Mouse (Mus musculus): ENCODE measurements around the gene Spats2. TPM values are rescaled to one million over a fixed set of nuclear protein-coding genes. Genes with fewer than 3 reads are reported as not detected.

Gene Spats2
- polyA plus RNA-seq, 1 experiment = 8.2 TPM

DNA sequence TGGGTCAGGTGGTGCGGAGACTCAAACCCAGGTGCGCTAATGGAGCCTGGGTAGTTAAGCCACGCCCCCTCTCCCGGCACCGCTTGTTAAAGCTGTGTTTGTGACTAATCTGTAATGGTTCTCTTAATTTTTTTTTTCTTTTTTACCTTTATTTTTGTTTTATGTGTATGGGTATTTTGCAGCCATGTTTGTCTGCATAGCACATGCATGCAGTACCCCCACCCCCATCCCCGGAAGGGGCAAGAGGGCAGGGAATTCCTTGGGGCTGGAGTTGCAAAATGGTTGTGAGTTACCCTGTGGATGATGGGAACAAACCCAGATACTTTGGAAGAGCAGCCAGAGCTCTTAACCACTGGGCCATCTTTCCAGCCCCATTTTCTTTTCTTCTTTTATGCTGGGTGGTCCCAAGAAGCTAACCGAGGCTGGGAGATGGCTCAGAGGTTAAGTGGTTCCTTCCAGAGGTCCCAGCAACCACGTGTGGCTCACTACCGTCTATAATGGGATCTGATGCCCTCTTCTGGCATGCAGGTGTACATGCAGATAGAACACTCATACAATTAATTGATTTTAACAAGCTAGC lies 12.2 kb upstream of the Spats2 start:
- H3K27me3 ChIP-seq (replicated peaks) = peaks cover 13% of the 10 kb centered on the region
- no peak for TF ChIP-seq GATA1 (IDR thresholded peaks at IDR 0.05; ENCODE audit: borderline replicate concordance, low read length)
- no peak for TF ChIP-seq FLI1 (IDR thresholded peaks at IDR 0.05; ENCODE audit: low read length)
- H3K9me3 ChIP-seq = no peaks in the 10 kb centered on the region
- no peaks in the 10 kb centered on the region for H3K36me3 ChIP-seq (replicated peaks; ENCODE audit: low read length)
- H3K4me1 ChIP-seq = peaks cover 24% of the 10 kb centered on the region
- H3K4me3 ChIP-seq (replicated peaks) = peak overlapping the region; percentile 82

DNA sequence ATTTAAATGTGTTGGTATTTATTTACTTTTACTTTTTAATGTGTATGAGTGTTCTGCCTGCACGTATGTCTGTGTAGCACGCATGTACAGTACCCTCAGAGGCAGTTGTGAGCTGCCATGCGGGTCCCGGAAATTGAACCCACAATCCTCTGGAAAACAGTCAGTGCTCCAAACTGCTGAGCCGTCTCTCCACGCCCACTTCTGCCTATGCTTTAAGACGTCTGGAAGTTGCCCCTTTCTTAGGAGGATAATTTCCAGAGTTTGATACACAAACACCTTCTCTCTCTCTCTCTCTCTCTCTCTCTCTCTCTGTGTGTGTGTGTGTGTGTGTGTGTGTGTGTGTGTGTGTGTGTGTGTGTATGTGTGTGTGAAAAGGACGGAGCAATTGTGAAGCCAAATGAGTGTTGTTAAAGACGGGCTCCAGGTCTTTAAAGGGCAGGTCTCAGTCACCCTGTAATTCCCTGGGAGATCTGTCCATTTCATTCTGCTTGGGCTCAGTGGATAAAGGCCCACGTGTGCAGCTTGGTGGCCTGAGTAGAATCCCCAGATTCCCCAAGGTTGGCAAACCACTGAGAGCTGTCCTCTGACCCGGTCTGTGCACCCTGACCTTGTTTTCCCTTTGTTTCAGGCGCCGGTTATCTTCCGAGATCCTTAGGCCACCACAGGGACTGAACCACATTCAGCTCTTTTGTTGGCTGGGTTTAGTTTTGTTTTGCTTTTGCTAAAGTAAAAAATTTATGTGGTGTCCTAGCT lies 11.2 kb upstream of the Spats2 start:
- peaks cover 24% of the 10 kb centered on the region for H3K4me1 ChIP-seq
- H3K36me3 ChIP-seq (replicated peaks; ENCODE audit: low read length) = no peaks in the 10 kb centered on the region
- peaks cover 10% of the 10 kb centered on the region for H3K27me3 ChIP-seq (replicated peaks)
- H3K9me3 ChIP-seq = no peaks in the 10 kb centered on the region
- no peak overlapping the region for H3K4me3 ChIP-seq (replicated peaks)
- TF ChIP-seq FLI1 (IDR thresholded peaks at IDR 0.05; ENCODE audit: low read length) = no peak
- no peak for TF ChIP-seq GATA1 (IDR thresholded peaks at IDR 0.05; ENCODE audit: borderline replicate concordance, low read length)

DNA sequence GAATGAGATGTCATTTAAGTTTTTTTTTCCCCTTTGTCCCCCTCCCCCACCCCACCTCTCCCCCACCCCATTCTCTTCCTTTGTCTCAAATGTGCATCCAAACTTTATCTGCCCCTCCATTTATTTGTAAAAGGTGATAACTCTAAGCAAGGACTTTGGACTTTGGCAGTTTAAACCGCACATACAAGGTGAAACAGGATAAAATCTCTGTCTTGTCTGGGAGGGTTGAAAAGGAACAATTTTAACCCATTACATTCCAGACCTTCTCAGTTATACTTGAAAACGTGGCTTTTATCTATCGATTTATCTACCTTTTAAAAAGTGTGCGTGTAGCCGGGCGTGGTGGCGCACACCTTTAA lies 10.7 kb upstream of the Spats2 start:
- H3K27me3 ChIP-seq (replicated peaks) = peaks cover 5% of the 10 kb centered on the region

DNA sequence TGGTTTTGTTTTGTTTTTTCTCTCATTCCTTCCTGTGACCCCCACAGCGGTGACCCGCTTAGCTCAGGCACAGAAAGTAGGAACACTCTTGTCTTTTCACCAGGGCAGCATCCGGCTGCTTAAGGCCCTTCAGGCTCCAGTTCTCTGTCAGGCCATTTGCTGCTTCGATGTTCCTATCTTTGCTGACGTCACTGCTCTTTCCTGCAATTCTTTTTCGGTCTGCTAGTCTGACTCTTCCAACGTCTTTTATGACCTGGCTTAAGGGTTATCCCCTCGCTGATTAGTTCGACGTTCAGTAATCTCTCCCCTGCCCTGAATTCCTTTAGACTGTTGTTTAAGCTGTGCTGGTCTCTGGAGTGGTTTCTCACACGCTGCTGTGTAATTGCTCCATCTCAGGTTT lies 9.2 kb upstream of the Spats2 start:
- no peaks in the 10 kb centered on the region for H3K36me3 ChIP-seq (replicated peaks; ENCODE audit: low read length)
- TF ChIP-seq FLI1 (IDR thresholded peaks at IDR 0.05; ENCODE audit: low read length) (no peak), GATA1 (IDR thresholded peaks at IDR 0.05; ENCODE audit: borderline replicate concordance, low read length) (no peak)
- peak overlapping the region; percentile 23 for H3K4me3 ChIP-seq (replicated peaks)
- peaks cover 11% of the 10 kb centered on the region for H3K27me3 ChIP-seq (replicated peaks)
- H3K9me3 ChIP-seq = no peaks in the 10 kb centered on the region
- peaks cover 23% of the 10 kb centered on the region for H3K4me1 ChIP-seq

More for the DNA sequence above, 10.7 kb upstream of the Spats2 start:
- peaks cover 24% of the 10 kb centered on the region for H3K4me1 ChIP-seq
- H3K9me3 ChIP-seq = no peaks in the 10 kb centered on the region
- TF ChIP-seq FLI1 (IDR thresholded peaks at IDR 0.05; ENCODE audit: low read length) (no peak), GATA1 (IDR thresholded peaks at IDR 0.05; ENCODE audit: borderline replicate concordance, low read length) (no peak)
- no peaks in the 10 kb centered on the region for H3K36me3 ChIP-seq (replicated peaks; ENCODE audit: low read length)
- H3K4me3 ChIP-seq (replicated peaks) = no peak overlapping the region

DNA sequence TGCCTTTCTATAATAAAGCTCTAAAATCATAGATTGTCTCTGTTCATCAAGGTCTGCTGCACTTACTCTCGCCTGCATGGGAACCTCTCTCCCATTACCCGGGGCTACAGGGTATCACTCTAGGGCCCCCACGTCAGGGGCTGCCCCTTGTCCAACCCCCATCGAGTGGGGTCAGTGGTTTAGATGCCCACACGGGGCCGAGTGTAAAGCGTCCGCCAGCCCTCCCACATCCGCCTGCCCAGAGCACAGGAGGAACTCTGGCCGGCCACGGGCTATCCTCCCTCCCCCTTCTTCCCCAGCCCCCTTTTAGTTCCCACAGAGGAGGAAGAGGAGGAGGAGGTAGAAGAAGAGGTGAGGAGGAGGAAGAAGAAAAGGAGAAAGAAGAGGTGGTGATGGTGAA lies 4.9 kb upstream of the Spats2 start:
- peak overlapping the region; percentile 70 for H3K4me3 ChIP-seq (replicated peaks)
- peaks cover 29% of the 10 kb centered on the region for H3K4me1 ChIP-seq
- TF ChIP-seq FLI1 (IDR thresholded peaks at IDR 0.05; ENCODE audit: low read length) = no peak
- TF ChIP-seq GATA1 (IDR thresholded peaks at IDR 0.05; ENCODE audit: borderline replicate concordance, low read length) = no peak
- H3K36me3 ChIP-seq (replicated peaks; ENCODE audit: low read length) = no peaks in the 10 kb centered on the region
- no peaks in the 10 kb centered on the region for H3K9me3 ChIP-seq
- peaks cover 12% of the 10 kb centered on the region for H3K27me3 ChIP-seq (replicated peaks)

DNA sequence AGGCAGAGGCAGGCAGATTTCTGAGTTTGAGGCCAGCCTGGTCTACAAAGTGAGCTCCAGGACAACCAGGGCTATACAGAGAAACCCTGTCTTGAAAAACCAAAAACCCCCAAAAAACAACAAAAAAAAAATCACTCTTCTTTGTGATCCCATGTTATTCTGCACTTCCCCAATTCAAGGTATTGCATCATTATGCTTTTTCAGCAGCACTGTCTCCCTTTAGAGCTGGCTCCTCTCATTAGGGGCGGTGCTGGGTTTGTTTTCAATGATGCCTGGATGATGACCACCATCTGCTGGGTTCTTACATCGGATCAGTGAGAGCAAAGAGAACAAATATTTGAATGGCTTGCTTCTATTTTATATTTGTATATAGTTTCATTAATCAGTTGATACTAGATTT lies 3.1 kb upstream of the Spats2 start:
- TF ChIP-seq GATA1 (IDR thresholded peaks at IDR 0.05; ENCODE audit: borderline replicate concordance, low read length) (no peak), FLI1 (IDR thresholded peaks at IDR 0.05; ENCODE audit: low read length) (no peak)
- no peaks in the 10 kb centered on the region for H3K36me3 ChIP-seq (replicated peaks; ENCODE audit: low read length)
- H3K9me3 ChIP-seq = no peaks in the 10 kb centered on the region
- H3K4me1 ChIP-seq = peaks cover 31% of the 10 kb centered on the region
- H3K4me3 ChIP-seq (replicated peaks) = no peak overlapping the region
- peaks cover 15% of the 10 kb centered on the region for H3K27me3 ChIP-seq (replicated peaks)

DNA sequence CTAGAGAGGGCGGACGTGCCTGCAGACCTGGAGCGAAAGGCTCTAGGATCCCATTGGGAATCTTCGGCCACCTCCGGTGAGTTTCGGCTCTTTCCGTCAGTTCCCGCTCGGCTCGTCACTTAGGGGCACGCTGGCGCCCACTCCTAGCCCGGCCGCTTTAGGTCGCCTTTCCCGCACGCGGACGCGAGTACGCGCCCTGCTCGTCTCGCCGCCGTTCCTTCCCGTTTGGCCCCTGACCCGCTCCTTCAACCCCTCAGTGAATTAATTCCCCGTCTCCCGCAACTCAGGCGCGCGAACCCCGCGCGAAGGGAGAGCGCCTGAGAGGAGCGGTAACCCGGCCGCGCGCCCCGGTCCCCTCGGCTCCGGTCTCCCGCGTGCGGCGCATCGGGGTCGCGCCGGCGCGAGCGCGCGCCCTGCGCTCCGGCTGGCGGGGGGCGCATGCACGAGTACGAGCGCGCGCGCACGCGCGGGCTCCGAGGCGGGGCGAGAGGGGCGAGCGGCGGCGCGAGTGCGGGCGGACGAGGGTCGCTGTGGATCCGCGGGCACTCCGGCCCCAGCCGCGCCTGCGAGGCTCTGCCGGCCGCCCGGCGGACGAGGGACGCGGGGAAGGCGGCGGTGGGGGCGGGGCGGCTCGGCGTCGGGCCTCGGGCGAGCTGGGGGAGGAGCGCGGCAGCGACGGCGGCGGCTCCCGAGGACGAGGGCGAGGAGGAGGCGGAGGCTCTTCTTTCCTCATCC lies 532 bp downstream of the Spats2 start:
- Histone ChIP-seq H3K27me3 (replicated peaks) (peaks cover 12% of the 10 kb centered on the region), H3K4me3 (replicated peaks) (peak overlapping the region; percentile 94), H3K9me3 (no peaks in the 10 kb centered on the region), H3K36me3 (replicated peaks; ENCODE audit: low read length) (no peaks in the 10 kb centered on the region), H3K4me1 (peaks cover 44% of the 10 kb centered on the region)
- no peak for TF ChIP-seq FLI1 (IDR thresholded peaks at IDR 0.05; ENCODE audit: low read length)
- no peak for TF ChIP-seq GATA1 (IDR thresholded peaks at IDR 0.05; ENCODE audit: borderline replicate concordance, low read length)

DNA sequence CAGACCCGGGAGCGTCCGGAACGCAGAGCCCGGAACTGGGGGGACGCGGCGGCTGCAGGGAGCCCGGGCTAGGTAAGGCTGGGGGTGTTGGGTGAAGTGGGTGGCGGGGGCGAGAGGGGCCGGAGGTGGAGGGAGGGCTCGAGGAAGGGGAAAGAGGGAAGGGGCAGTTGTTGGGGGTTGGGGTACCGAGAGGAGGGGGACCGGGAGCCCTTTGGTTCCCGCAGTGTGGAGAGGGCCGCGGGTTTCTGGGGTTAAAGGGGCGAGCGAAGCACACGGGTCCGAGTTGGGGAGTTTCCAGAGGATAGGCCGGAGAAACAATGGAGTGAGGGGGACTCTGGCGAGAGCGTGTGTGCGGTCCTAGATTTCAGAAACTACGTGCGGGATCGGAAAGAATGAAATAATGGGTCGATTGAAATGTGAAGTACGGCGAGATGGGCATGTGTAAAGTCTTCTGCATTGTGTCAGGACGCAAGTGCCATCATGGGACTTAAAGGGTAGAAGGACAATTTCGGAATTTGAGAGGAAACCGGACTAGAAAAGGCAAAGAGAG lies 1.2 kb downstream of the Spats2 start:
- H3K9me3 ChIP-seq = no peaks in the 10 kb centered on the region
- peaks cover 4% of the 10 kb centered on the region for H3K36me3 ChIP-seq (replicated peaks; ENCODE audit: low read length)
- peaks cover 8% of the 10 kb centered on the region for H3K27me3 ChIP-seq (replicated peaks)
- H3K4me1 ChIP-seq = peaks cover 44% of the 10 kb centered on the region
- TF ChIP-seq GATA1 (IDR thresholded peaks at IDR 0.05; ENCODE audit: borderline replicate concordance, low read length) = no peak
- TF ChIP-seq FLI1 (IDR thresholded peaks at IDR 0.05; ENCODE audit: low read length) = no peak
- peak overlapping the region; percentile 94 for H3K4me3 ChIP-seq (replicated peaks)

DNA sequence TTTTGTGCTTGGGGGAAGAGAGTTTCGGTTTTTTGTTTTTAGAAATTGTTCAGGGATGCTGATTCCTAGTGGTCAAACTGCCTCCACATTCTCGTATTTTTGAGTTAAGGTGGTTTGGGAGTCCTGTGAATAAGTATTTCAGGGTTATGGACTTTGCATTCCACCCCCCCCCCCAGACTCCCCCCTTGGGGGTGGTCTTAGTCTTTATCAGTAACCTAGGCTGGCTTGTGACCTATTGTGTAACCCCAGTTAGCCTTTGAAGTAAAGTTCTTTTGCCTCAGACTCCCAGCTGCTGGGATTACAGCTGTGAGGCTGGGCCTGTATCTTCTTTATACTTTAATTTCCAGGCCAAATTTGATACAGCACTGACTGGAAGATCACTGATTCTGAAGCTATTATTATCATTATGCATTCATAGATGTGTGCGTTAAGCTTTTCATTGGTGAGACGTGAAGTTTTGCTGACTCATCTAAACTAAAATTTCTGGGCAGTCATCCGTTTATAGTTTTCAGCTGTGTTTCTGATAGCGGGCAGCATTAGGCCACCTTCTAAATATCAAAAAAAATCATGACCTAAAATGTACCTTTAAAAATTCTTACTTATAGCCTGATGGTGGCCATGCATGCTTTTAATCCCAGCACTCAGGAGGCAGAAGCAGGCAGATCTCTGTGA lies 2.3 kb downstream of the Spats2 start:
- Histone ChIP-seq H3K4me3 (replicated peaks) (no peak overlapping the region), H3K9me3 (no peaks in the 10 kb centered on the region), H3K36me3 (replicated peaks; ENCODE audit: low read length) (peaks cover 4% of the 10 kb centered on the region), H3K4me1 (peaks cover 44% of the 10 kb centered on the region), H3K27me3 (replicated peaks) (peaks cover 8% of the 10 kb centered on the region)
- TF ChIP-seq FLI1 (IDR thresholded peaks at IDR 0.05; ENCODE audit: low read length) = no peak
- no peak for TF ChIP-seq GATA1 (IDR thresholded peaks at IDR 0.05; ENCODE audit: borderline replicate concordance, low read length)
